Mouse (Mus musculus): ENCODE results near the gene AL731706.2. TPM values are rescaled to one million over a fixed set of nuclear protein-coding genes. Genes with fewer than 3 reads are reported as not detected.

AL731706.2 gene
- polyA plus RNA-seq, 2 experiments = 15.1 TPM; not detected in 1

DNA sequence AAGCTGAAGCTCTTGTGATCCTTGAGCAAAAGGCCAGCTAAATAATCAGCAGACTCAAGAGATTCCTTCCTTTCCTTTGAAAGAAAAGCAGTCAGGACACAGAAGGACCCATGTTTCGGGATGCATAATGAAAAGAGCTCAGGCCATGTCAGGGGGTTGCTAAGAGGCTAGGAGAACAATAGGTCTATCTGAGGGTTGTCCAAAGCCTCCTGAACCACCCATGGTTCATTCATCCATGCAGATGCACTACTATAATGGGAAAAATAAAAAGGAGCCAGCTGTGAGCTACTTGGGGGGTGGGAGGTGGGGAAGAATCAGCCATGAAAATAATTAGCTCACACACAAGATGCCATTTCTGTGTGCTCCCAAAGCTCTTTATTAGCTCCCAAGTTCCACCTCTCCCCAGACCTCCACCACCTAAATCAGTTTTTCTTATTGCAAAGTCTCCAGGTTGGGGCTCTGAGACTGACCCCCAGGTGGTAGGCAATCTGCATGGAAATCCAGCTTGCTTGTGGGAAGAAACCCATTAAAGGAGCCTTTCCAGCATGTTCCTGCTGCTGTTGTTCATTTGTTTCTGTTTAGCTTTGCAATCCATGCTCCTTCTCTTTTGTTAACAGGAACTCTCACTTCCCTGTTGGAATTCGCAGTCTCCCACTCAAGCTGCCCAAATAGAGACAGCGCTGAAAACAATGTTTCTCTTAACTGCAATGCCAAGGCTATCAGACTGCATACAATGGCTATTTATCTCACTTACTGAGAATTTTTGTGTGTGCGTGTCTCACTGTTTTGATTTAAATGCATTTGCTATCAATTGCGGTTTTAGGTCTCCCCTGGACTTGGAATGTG, 30.7 kb downstream of the AL731706.2 start:
- no peak for ATAC-seq (ENCODE audit: insufficient read depth)
- TF ChIP-seq EP300 (IDR thresholded peaks at IDR 0.05; ENCODE audit: low read depth) = no peak
- TF ChIP-seq CTCF (IDR thresholded peaks at IDR 0.05; ENCODE audit: low read depth) = no peak
- Histone ChIP-seq H3K4me1 (replicated peaks; ENCODE audit: control insufficient read depth in 2 of 2, insufficient read depth in 2 of 2, low read length in 1 of 2) (no peaks in the 10 kb centered on the region), H3K27me3 (ENCODE audit: control insufficient read depth, insufficient read depth, low read length) (no peaks in the 10 kb centered on the region), H3K36me3 (replicated peaks; ENCODE audit: control insufficient read depth, insufficient read depth, low read depth) (no peaks in the 10 kb centered on the region), H3K4me2 (ENCODE audit: low read depth) (no peak overlapping the region), H3K9ac (replicated peaks) (no peak overlapping the region), H3K4me3 (ENCODE audit: insufficient read depth in 1 of 2, low read depth in 2 of 2, low read length in 2 of 2) (no peak overlapping the region), H3K27ac (no peak overlapping the region), H3K9me3 (ENCODE audit: control insufficient read depth, low read length) (no peaks in the 10 kb centered on the region)
- no peak for DNase-seq (ENCODE audit: low read depth in 3 of 3, low spot score in 3 of 3)
- 46% methylated on average over 5 of the region's 5 CpGs for WGBS (ENCODE audit: insufficient replicate concordance)

DNA sequence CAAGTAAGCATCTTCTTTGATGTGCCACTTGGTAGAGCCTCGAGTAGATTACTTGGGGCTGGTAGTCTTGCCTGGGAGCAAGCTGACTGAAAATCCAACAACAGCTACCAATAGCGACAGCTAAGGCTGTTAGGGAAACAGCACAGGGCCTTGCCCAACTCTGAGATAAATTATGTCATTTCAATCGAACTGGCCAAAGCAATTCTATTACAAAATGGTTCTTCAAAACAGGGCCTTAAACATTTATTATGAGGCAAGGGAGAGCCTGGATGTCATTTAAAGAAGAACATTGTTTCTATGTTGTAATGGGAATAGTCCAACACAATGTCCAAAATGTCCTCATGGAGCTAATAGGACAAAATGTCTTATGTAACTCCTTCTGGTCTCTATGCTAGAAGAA, 35.1 kb downstream of the AL731706.2 start:
- Histone ChIP-seq H3K4me3 (ENCODE audit: insufficient read depth in 1 of 2, low read depth in 2 of 2, low read length in 2 of 2) (no peak overlapping the region), H3K27ac (no peak overlapping the region), H3K9me3 (ENCODE audit: control insufficient read depth, low read length) (no peaks in the 10 kb centered on the region), H3K36me3 (replicated peaks; ENCODE audit: control insufficient read depth, insufficient read depth, low read depth) (no peaks in the 10 kb centered on the region), H3K4me2 (ENCODE audit: low read depth) (no peak overlapping the region), H3K4me1 (replicated peaks; ENCODE audit: control insufficient read depth in 2 of 2, insufficient read depth in 2 of 2, low read length in 1 of 2) (no peaks in the 10 kb centered on the region), H3K9ac (replicated peaks) (no peak overlapping the region), H3K27me3 (ENCODE audit: control insufficient read depth, insufficient read depth, low read length) (no peaks in the 10 kb centered on the region)
- ATAC-seq (ENCODE audit: insufficient read depth) (no peak), DNase-seq (ENCODE audit: low read depth in 3 of 3, low spot score in 3 of 3) (no peak)
- 31% methylated on average over 3 of the region's 3 CpGs for whole genome bisulfite sequencing (ENCODE audit: insufficient replicate concordance)
- TF ChIP-seq CTCF (IDR thresholded peaks at IDR 0.05; ENCODE audit: low read depth) = no peak
- TF ChIP-seq EP300 (IDR thresholded peaks at IDR 0.05; ENCODE audit: low read depth) = no peak

DNA sequence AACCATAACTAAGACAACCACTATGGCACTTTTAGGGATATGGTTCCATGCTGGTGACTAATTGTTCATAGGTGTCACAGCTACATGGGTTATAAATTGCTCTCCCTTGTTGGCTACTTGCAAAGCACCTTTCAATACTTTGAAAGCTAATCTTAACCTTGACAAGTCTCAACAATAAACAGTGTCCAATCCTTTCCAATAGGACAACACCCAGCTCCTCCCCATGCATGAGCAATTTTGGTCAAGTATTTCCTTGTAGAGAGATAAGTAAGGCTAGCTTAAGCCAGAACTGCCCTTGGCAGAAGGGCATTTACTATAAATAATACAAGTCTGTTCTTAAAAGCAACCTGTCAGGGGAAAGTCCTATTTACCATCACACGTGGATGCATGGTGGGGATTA, 47.5 kb downstream of the AL731706.2 start:
- DNase-seq (ENCODE audit: low read depth in 3 of 3, low spot score in 3 of 3) (no peak), ATAC-seq (ENCODE audit: insufficient read depth) (no peak)
- Histone ChIP-seq H3K27me3 (ENCODE audit: control insufficient read depth, insufficient read depth, low read length) (no peaks in the 10 kb centered on the region), H3K36me3 (replicated peaks; ENCODE audit: control insufficient read depth, insufficient read depth, low read depth) (no peaks in the 10 kb centered on the region), H3K9ac (replicated peaks) (no peak overlapping the region), H3K4me2 (ENCODE audit: low read depth) (no peak overlapping the region), H3K4me1 (replicated peaks; ENCODE audit: control insufficient read depth in 2 of 2, insufficient read depth in 2 of 2, low read length in 1 of 2) (no peaks in the 10 kb centered on the region), H3K27ac (no peak overlapping the region), H3K9me3 (ENCODE audit: control insufficient read depth, low read length) (no peaks in the 10 kb centered on the region), H3K4me3 (ENCODE audit: insufficient read depth in 1 of 2, low read depth in 2 of 2, low read length in 2 of 2) (no peak overlapping the region)
- no peak for TF ChIP-seq CTCF (IDR thresholded peaks at IDR 0.05; ENCODE audit: low read depth)
- TF ChIP-seq EP300 (IDR thresholded peaks at IDR 0.05; ENCODE audit: low read depth) = no peak
- 33% methylated on average over 1 of the region's 1 CpGs for WGBS (ENCODE audit: insufficient replicate concordance)

DNA sequence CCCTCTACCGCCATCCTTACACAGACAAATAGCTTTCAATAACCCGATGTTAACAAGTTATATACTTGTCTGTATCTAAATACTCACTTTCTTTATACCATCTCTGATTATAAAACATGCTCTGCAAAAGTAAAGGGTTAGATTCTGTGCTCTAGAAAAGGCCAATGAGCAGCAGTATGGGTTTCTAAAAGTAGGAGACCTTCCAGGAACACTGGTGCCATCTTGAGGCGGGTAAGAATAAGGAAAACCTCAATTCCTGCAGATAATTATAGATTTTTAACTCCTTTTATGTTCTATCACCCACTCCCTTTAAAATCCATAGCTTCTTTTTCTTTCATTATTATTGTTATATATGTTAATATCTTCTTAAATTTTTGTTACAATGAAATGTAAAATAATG, 49.6 kb downstream of the AL731706.2 start:
- 50% methylated on average over 3 of the region's 3 CpGs for WGBS (ENCODE audit: insufficient replicate concordance)
- Histone ChIP-seq H3K27me3 (ENCODE audit: control insufficient read depth, insufficient read depth, low read length) (no peaks in the 10 kb centered on the region), H3K4me3 (ENCODE audit: insufficient read depth in 1 of 2, low read depth in 2 of 2, low read length in 2 of 2) (no peak overlapping the region), H3K36me3 (replicated peaks; ENCODE audit: control insufficient read depth, insufficient read depth, low read depth) (no peaks in the 10 kb centered on the region), H3K9me3 (ENCODE audit: control insufficient read depth, low read length) (no peaks in the 10 kb centered on the region), H3K9ac (replicated peaks) (no peak overlapping the region), H3K27ac (no peak overlapping the region), H3K4me2 (ENCODE audit: low read depth) (no peak overlapping the region), H3K4me1 (replicated peaks; ENCODE audit: control insufficient read depth in 2 of 2, insufficient read depth in 2 of 2, low read length in 1 of 2) (no peaks in the 10 kb centered on the region)
- ATAC-seq (ENCODE audit: insufficient read depth) = no peak
- no peak for DNase-seq (ENCODE audit: low read depth in 3 of 3, low spot score in 3 of 3)
- TF ChIP-seq CTCF (IDR thresholded peaks at IDR 0.05; ENCODE audit: low read depth) (no peak), EP300 (IDR thresholded peaks at IDR 0.05; ENCODE audit: low read depth) (no peak)

Other genes with a start within 250 kb of the AL731706.2 start
- 0.06 and 0.19 TPM in 2 replicates for gene Snap25, start 172.2 kb downstream of the AL731706.2 start, polyA plus RNA-seq (2012; rRNA removed)
- not detected in 2 replicates for gene Snap25, start 172.2 kb downstream of the AL731706.2 start, polyA plus RNA-seq (2014; fragmentation: Nextera tagmentation; extraction: Ambion mirVana)
- gene Slx4ip, start 5.5 kb upstream of the AL731706.2 start, polyA plus RNA-seq (2012; rRNA removed) = 0.74 and 1.2 TPM in 2 replicates
- gene Slx4ip, start 5.5 kb upstream of the AL731706.2 start, polyA plus RNA-seq (2014; fragmentation: Nextera tagmentation; extraction: Ambion mirVana) = 1.8 and 1.9 TPM in 2 replicates
- gene AL731706.1, start 5.7 kb upstream of the AL731706.2 start, polyA plus RNA-seq (2012; rRNA removed) = 3.2 and 8.8 TPM in 2 replicates
- 17.2 and 19.5 TPM in 2 replicates for gene AL731706.1, start 5.7 kb upstream of the AL731706.2 start, polyA plus RNA-seq (2014; fragmentation: Nextera tagmentation; extraction: Ambion mirVana)
- gene Mkks, start 5.7 kb upstream of the AL731706.2 start, polyA plus RNA-seq (2012; rRNA removed) = 2.6 and 2.9 TPM in 2 replicates
- 4.0 TPM in 2 replicates for gene Mkks, start 5.7 kb upstream of the AL731706.2 start, polyA plus RNA-seq (2014; fragmentation: Nextera tagmentation; extraction: Ambion mirVana)
- 0.32 and 0.54 TPM in 2 replicates for gene Jag1, start 231.0 kb upstream of the AL731706.2 start, polyA plus RNA-seq (2012; rRNA removed)
- gene Jag1, start 231.0 kb upstream of the AL731706.2 start, polyA plus RNA-seq (2014; fragmentation: Nextera tagmentation; extraction: Ambion mirVana) = 0.67 and 1.1 TPM in 2 replicates

All from liver, embryonic 14.5 days (tissue).